In the genomic region with DNA sequence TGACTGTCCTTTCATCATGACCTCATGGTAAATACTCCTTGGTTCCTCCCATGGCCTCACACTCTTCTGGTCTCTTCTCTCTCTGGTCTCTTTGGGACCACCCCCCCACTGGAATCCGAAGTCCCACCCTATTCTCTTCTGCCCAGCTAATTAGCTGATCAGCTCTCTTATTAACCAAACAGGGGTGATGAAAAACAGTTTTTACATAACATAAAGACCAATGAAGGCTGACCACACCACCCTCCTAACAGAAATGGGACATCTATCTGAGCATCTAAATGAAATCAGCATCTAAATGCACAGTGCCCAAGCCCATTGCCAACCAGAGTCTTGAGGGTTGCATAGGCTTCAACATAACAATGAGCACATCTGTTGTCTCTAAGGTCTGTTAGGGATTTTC, we compare ENCODE assay signal across 26 mouse cellular contexts. TPM values are rescaled to one million over a fixed set of nuclear protein-coding genes. Genes with fewer than 3 reads are reported as not detected.
DNase-seq lines count a peak whose midpoint lies in the region; TF ChIP-seq lines count a peak whose summit lies in the region.
"Had no signal": no experiment of that assay in that cellular context is flagged by ENCODE, and none has a peak within 500 bp of the region (broad histone marks: within the 10 kb centered on the region; RNA-seq: fewer than 3 reads in every experiment).

No protein-coding gene starts in this region.

- TF ChIP-seq EP300 in ES-Bruce4 (IDR thresholded peaks at IDR 0.05; ENCODE audit: insufficient read depth, low read depth, low read length): peak; percentile 93; the same call in 1 of the 2 replicates

- TF ChIP-seq CTCF in ES-Bruce4 (IDR thresholded peaks at IDR 0.05; ENCODE audit: low read depth, low read length): no peak
- no peak for TF ChIP-seq CTCF in thymus, adult 2 months (IDR thresholded peaks at IDR 0.05; ENCODE audit: borderline replicate concordance, control insufficient read depth, extremely low read depth, insufficient read depth, low read length, poor library complexity)

- peaks cover 28% of the 10 kb centered on the region for H3K36me3 ChIP-seq in ES-Bruce4 (ENCODE audit: control insufficient read depth, insufficient read depth, low read length, poor library complexity, severe bottlenecking)
- peaks cover 24% of the 10 kb centered on the region for H3K36me3 ChIP-seq in ES-E14 (ENCODE audit: control insufficient read depth, insufficient read depth, low read length, poor library complexity, severe bottlenecking)
- H3K36me3 ChIP-seq in thymus, adult 2 months (ENCODE audit: control insufficient read depth, insufficient read depth, low read length): peaks cover 22% of the 10 kb centered on the region

- H3K9ac ChIP-seq in ES-Bruce4 (ENCODE audit: low read depth, poor library complexity, severe bottlenecking) (no peak overlapping the region), ES-E14 (ENCODE audit: insufficient read depth, low read depth, low read length, poor library complexity, severe bottlenecking) (peak overlapping the region; percentile 51)
- H3K9ac ChIP-seq: embryonic facial prominence, embryonic 13.5 days; embryonic facial prominence, embryonic 15.5 days; forebrain, embryonic 12.5 days had no signal

- no peak for TF ChIP-seq POLR2A in ES-Bruce4 (IDR thresholded peaks at IDR 0.05; ENCODE audit: insufficient read depth, low read length)
- TF ChIP-seq POLR2A in thymus, adult 2 months (IDR thresholded peaks at IDR 0.05; ENCODE audit: control insufficient read depth, extremely low read depth, insufficient read depth, low read length, poor library complexity): no peak

- peaks cover 4% of the 10 kb centered on the region for H3K9me3 ChIP-seq in ES-Bruce4 (replicated peaks; ENCODE audit: control insufficient read depth, insufficient read depth, low read length, poor library complexity, severe bottlenecking)
- no peaks in the 10 kb centered on the region for H3K9me3 ChIP-seq in ES-E14 (ENCODE audit: control insufficient read depth, insufficient read depth, low read depth, low read length)
- H3K9me3 ChIP-seq: embryonic facial prominence, embryonic 13.5 days; embryonic facial prominence, embryonic 15.5 days; forebrain, embryonic 10.5 days; forebrain, embryonic 12.5 days had no signal

- H3K4me1 ChIP-seq in ES-Bruce4 (ENCODE audit: control insufficient read depth, insufficient read depth, low read length) (peaks cover 2% of the 10 kb centered on the region), ES-E14 (ENCODE audit: control insufficient read depth in 2 of 2, insufficient read depth in 2 of 2, low read length in 2 of 2, poor library complexity in 1 of 2) (peaks cover 4 to 13% of the 10 kb centered on the region in 2 experiments)
- no peaks in the 10 kb centered on the region for H3K4me1 ChIP-seq in thymus, adult 2 months (replicated peaks; ENCODE audit: control insufficient read depth, insufficient read depth, low read length)
- H3K4me1 ChIP-seq: embryonic facial prominence, embryonic 13.5 days; embryonic facial prominence, embryonic 15.5 days; forebrain, embryonic 10.5 days; forebrain, embryonic 12.5 days had no signal

- WGBS in thymus, adult 2 months: 93% methylated on average over 1 of the region's 1 CpGs

- peak; percentile 86 for DNase-seq in ES-E14 (ENCODE audit: low read depth, low spot score)
- DNase-seq in WW6 (ENCODE audit: low read depth, low spot score): peak; percentile 80
- DNase-seq in right cerebral cortex, adult 18-20 months: no peak
- DNase-seq in heart, postnatal 4 days: no peak
- no peak for DNase-seq in adrenal gland, postnatal 10 days
- no peak for DNase-seq in thymus, adult 2 months
- DNase-seq: adrenal gland, adult 8-10 months; adrenal gland, postnatal 25 days; cerebellum, adult 11 months; cerebellum, adult 18-20 months; cerebellum, adult 8-10 months; cerebellum, adult 9-11 months; cerebellum, postnatal 14 days; cerebellum, postnatal 36 days; embryo, embryonic 11 days had no signal

- H3K4me3 ChIP-seq in ES-Bruce4 (ENCODE audit: low read depth, low read length) (0 out of 2 replicates have a peak overlapping the region, but pooled peaks have one; percentile 0), ES-E14 (ENCODE audit: insufficient read depth in 1 of 2, low read depth in 1 of 2, low read length in 2 of 2, poor library complexity in 1 of 2, severe bottlenecking in 1 of 2) (no peak overlapping the region)
- no peak overlapping the region for H3K4me3 ChIP-seq in thymus, adult 2 months (ENCODE audit: control insufficient read depth, insufficient read depth, low read length)
- H3K4me3 ChIP-seq: embryonic facial prominence, embryonic 13.5 days; embryonic facial prominence, embryonic 15.5 days; erythroblast, embryonic 14.5 days; forebrain, embryonic 10.5 days; forebrain, embryonic 12.5 days had no signal

- H3K27me3 ChIP-seq in ES-Bruce4 (ENCODE audit: control insufficient read depth, insufficient read depth, low read length, poor library complexity, severe bottlenecking): no peaks in the 10 kb centered on the region
- H3K27me3 ChIP-seq in thymus, adult 2 months (ENCODE audit: control insufficient read depth, insufficient read depth, low read length): no peaks in the 10 kb centered on the region
- H3K27me3 ChIP-seq: embryonic facial prominence, embryonic 13.5 days; embryonic facial prominence, embryonic 15.5 days; forebrain, embryonic 12.5 days had no signal

- in situ Hi-C loops in ES-E14 (cut with MboI; ENCODE audit: low sequenced_read_pairs in 2 of 2, unreplicated experiment in 2 of 2): no loop called here

- H3K27ac ChIP-seq in ES-Bruce4 (ENCODE audit: insufficient read depth, low read length) (peak overlapping the region; percentile 97), ES-E14 (ENCODE audit: insufficient read depth, low read depth, low read length, poor library complexity, severe bottlenecking) (peak overlapping the region; percentile 95)
- H3K27ac ChIP-seq in thymus, adult 2 months (ENCODE audit: control insufficient read depth, insufficient read depth, low read length): no peak overlapping the region
- H3K27ac ChIP-seq: embryonic facial prominence, embryonic 13.5 days; embryonic facial prominence, embryonic 15.5 days; forebrain, embryonic 10.5 days; forebrain, embryonic 12.5 days had no signal

TF ChIP-seq in ES-E14, 5 proteins besides CTCF, POLR2A, EP300 and RAD21:
- TF ChIP-seq CHD2 (IDR thresholded peaks at IDR 0.05; ENCODE audit: low read depth, low read length): peak; percentile 67
- TF ChIP-seq ZNF384 (IDR thresholded peaks at IDR 0.05; ENCODE audit: low read depth, low read length): no peak
TF ChIP-seq in ES-E14: peak in this region for 1.

RNA-seq across cellular contexts. Expression of gene Ssr2, which starts 3.8 kb away (rescaled TPM):
- polyA plus RNA-seq in ES-Bruce4 (2011; ENCODE audit: insufficient read depth, insufficient read length, low read depth, missing spikeins): 348 and 382 TPM in 2 replicates
- 827 and 1,221 TPM in 2 replicates for total RNA-seq in ES-E14 (2012; rRNA removed)
- 100 to 1,000 TPM; 145 to 152 TPM for total RNA-seq in heart, postnatal 4 days (2021)
- total RNA-seq in adrenal gland, postnatal 10 days (2021): 100 to 1,000 TPM; 221 to 247 TPM
- polyA plus RNA-seq in thymus, adult 2 months (2012; rRNA removed): 196 and 206 TPM in 2 replicates

RNA-seq across cellular contexts. Expression of gene Ubqln4, which starts 18.3 kb away (rescaled TPM):
- 118 and 133 TPM in 2 replicates for polyA plus RNA-seq in ES-Bruce4 (2011; ENCODE audit: insufficient read depth, insufficient read length, low read depth, missing spikeins)
- 103 and 135 TPM in 2 replicates for total RNA-seq in ES-E14 (2012; rRNA removed)
- total RNA-seq in heart, postnatal 4 days (2021): 10 to 100 TPM; 55.3 to 60.1 TPM
- total RNA-seq in adrenal gland, postnatal 10 days (2021): 10 to 100 TPM; 63.9 to 73.1 TPM
- polyA plus RNA-seq in thymus, adult 2 months (2012; rRNA removed): 80.5 and 82.1 TPM in 2 replicates

RNA-seq across cellular contexts. Expression of gene Lamtor2, which starts 19.0 kb away (rescaled TPM):
- polyA plus RNA-seq in ES-Bruce4 (2011; ENCODE audit: insufficient read depth, insufficient read length, low read depth, missing spikeins): 138 and 151 TPM in 2 replicates
- 108 and 112 TPM in 2 replicates for total RNA-seq in ES-E14 (2012; rRNA removed)
- total RNA-seq in heart, postnatal 4 days (2021): 10 to 100 TPM; 81.9 to 89.1 TPM
- 100 to 1,000 TPM; 131 to 132 TPM for total RNA-seq in adrenal gland, postnatal 10 days (2021)
- polyA plus RNA-seq in thymus, adult 2 months (2012; rRNA removed): 128 and 141 TPM in 2 replicates

RNA-seq across cellular contexts. Expression of gene Rab25, which starts 23.8 kb away (rescaled TPM):
- polyA plus RNA-seq in ES-Bruce4 (2011; ENCODE audit: insufficient read depth, insufficient read length, low read depth, missing spikeins): 33.2 and 35.1 TPM in 2 replicates
- 2.1 and 4.0 TPM in 2 replicates for total RNA-seq in ES-E14 (2012; rRNA removed)
- total RNA-seq in heart, postnatal 4 days (2021): not detected
- not detected for total RNA-seq in adrenal gland, postnatal 10 days (2021)
- polyA plus RNA-seq in thymus, adult 2 months (2012; rRNA removed): 6.3 and 9.3 TPM in 2 replicates
- total RNA-seq: adrenal gland, adult 18-20 months; adrenal gland, adult 8-10 months; adrenal gland, postnatal 25 days; common myeloid progenitor, adult 5-6 weeks had no signal
- polyA plus RNA-seq: activated CD4-positive, CD25-positive, alpha-beta regulatory T cell, adult 4 months; erythroblast, embryonic 14.5 days; forebrain, embryonic 14.5 days; forebrain, embryonic 16.5 days had no signal

RNA-seq across cellular contexts. Expression of gene Arhgef2, which starts 33.9 kb away (rescaled TPM):
- 71.2 and 74.9 TPM in 2 replicates for polyA plus RNA-seq in ES-Bruce4 (2011; ENCODE audit: insufficient read depth, insufficient read length, low read depth, missing spikeins)
- total RNA-seq in ES-E14 (2012; rRNA removed): 50.8 and 80.0 TPM in 2 replicates
- total RNA-seq in heart, postnatal 4 days (2021): 100 to 1,000 TPM; 104 to 109 TPM
- 10 to 100 TPM; 51.4 to 71.5 TPM for total RNA-seq in adrenal gland, postnatal 10 days (2021)
- 164 and 192 TPM in 2 replicates for polyA plus RNA-seq in thymus, adult 2 months (2012; rRNA removed)

Comparison
In these comparisons a context has a peak if more than half of its experiments do, and no peak if none do; other contexts are left out.
1. DNase-seq: peak in ES-E14 (single experiment) and WW6 (single experiment); none in right cerebral cortex, adult 18-20 months (single experiment), heart, postnatal 4 days (single experiment), adrenal gland, postnatal 10 days (single experiment) and thymus, adult 2 months (single experiment).